Mouse (Mus musculus) kidney, adult 18-20 months (tissue): ENCODE data around the gene Ankrd44.

Source experiments
- DNase-seq: peaks from one replicate; pipeline ENCODE4 v3.0.0; 2021

The Ankrd44 gene

DNA sequence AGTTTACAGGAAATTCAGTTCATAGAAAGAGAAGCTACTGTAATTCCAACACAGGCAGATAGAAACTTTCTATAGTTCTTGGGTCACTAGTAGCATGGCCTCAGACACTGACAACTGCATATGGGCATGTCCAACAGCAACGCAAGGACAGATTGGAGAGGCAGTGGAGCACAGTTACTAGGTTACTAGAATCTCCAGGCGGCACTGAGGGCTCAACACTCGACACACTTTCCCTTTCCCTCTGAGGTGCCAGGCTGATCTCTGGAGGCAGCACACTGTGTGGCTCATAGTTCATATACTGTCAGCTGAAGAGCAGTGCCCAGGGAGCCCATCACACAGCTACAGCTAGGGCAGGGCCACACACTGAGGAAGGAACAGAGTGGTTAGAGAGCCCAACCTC, 118.4 kb downstream of the Ankrd44 start:
- DNase-seq: no peak

DNA sequence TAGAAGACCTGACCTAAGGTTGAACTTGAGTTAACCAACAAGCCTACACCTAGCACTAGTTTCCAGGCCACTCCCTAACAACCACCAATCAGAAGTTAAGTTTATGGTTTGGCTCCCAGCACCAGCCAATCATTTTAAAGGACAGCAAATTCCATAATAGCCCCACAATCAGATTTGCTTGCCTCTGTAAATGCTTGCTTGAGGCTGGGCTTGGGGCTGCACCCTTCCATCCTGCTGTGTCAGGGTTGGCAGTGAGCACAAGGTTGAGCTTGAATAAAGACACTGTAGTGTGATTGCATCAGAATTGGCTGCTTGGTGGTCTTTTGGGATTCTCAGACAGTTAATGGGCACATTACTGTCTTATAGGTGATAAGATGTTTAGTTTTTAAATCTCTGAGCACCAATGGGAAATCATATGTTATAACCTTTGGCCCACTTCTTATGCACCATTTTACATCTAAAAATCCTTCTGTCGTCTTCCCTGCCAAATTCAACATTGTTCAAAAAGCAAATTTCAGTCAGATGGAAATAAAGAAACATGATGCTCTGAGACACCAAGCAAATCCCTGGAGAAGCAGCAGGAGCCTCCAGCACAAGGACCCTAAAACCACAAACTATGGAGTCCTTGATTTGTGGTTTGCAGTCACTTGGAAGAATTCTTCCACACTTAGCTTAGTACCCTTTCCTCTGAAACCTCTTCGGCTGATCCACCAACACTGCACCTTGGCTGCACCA, 119.9 kb downstream of the Ankrd44 start:
- no peak for DNase-seq

DNA sequence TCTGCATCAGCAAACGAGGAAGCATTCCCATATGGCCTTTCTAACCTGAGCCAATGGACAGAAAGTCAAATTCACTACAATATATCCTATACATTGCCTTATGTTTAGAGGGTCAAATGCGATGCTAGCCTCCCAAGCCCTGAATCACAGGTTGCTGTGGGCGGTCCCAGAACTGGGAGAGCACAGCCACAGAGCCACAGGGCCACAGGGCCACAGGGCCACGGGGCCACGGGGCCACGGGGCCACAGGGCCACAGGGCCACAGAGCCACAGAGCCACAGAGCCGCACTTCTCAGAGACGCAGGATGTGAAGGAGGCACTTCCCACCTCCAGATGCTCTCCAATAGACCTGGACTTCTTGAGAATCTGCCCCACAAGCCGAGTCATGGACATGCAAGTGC, 121.8 kb downstream of the Ankrd44 start:
- no peak for DNase-seq

DNA sequence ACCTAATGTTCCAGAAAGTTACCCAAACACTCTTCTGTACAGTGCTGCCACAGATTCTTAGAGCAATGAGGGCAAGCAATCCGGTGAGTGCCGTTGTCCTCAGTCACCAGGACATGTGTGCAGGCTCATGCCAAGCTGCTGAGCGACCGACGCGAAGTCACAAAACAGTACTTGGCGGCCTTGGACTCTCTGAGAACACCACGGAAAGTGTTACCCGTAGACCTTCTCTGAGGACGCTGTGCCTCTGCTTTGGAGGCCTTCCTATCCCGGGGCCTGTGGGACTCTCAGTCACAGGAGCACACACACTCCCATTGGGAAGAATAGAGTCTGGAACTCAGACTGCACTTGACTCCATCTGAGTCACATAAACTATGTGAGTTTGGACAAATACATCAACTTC, 123.5 kb downstream of the Ankrd44 start:
- no peak for DNase-seq

DNA sequence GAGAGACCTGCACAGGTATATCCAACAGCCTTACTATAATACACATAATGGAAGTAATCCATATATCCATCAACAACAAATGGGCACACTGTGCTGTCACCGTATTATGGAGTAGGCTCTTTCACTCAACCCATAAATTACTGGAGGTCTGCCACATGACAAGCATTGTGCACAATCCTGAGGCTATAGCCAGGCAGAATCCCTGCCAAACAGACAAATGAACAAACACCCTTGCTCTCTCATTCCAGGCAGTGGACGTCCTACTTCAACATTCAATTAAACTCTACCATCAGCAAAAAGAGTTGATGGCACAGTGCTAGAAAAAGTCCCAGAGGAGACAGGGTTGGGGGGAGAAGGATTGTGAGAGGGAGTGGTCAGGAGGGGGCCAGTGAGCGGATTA, 124.9 kb downstream of the Ankrd44 start:
- DNase-seq: no peak

DNA sequence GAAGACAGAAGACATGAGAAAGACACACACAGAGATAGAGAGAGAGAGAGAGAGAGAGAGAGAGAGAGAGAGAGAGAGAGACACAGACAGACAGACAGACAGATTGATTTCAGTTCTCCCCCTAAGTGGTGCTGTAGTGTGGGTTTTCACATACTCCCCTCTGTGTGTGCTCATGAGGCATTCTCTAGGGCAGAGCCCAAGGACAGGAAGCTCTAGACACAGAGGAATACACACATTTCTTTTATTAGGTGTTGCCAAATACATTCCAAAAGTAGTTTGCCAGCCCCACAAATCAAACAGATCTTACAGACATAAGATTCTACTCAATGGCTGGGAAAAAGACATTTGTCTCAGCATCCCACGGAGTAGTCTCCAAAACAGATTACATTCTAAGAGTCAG, 126.8 kb downstream of the Ankrd44 start:
- DNase-seq: no peak

DNA sequence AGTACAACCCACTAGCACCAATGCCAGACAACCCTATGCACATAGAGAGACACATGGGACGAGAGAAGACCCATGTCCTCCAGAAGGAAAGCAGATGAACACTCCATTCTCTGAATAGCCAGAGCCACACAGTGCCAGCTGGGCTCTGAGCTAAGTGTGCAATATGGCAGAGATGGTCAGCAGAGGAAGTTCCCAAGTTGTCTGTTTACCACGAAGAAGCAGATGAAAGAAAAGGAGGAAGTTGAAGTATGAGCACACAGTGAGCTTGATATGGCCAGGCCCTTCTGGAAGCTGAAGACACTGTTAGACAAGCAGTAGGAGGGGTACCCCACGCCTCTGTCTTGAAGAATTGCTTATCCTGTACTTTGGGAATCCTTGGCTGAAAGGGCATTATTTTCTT, 127.8 kb downstream of the Ankrd44 start:
- no peak for DNase-seq

DNA sequence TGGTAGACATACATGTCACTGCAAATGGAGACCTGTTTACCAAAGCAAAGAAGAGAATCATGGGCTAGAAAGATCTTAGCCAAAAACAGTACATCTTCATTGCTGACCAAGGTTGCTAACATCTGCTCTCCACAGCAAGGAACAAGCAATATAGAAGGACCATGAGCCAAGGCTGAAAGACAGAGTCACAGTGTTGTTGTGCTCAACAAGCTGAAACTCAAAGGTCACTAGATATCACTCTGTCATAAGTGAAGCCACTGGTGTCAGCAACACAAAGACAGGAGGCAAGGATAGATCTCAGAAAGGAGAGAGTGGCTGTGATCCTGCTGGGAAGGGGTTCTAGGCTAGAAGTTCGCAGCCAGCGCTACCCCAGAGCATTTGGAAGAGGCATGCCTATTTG, 131.5 kb downstream of the Ankrd44 start:
- DNase-seq: no peak

DNA sequence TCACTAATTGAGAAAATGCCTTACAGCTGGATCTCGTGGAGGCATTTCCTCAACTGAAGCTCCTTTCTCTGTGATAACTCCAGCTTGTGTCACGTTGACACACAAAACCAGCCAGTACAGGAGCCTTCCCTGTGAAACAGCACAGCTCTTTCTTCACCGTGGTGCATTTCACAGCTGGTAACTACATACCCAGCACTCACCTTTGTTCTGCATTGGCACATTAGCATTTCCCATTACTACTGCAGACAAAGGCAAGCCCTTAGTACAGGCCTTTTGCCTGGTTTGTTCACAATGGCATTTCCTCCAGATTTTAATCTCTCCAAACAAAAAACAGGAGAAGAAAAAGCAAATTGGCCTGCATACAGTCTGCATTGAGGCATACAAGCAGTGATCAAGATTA, 134.8 kb downstream of the Ankrd44 start:
- no peak for DNase-seq

DNA sequence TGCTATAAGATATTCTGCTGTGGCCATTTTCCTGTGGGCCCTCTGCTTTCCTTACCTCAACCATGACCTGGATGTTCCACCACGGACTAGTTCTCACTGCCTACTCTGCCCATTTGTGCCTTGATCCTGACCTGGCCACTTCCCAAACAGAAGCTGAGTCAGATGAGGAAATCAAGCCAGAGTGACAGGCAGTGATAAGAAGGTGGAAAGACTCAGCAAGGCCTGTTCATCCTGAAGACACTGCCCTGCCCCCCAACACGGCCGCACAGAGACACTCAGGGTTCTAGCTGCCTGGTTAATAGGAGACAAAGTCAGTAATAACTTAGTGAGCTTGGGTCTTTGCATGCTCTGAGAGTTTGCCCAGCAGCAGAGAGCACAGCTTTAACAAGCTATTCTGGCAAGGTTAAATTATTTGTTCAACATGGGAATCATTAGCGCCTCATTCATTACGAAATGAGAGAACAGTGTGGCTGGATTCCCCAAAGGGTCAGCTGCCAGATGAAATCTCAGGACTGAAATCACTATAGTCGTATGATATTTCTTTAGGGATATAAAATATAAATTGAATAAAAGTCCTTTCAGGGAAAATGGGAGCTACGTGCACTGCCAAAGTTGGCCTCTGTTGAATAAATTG, 136.7 kb downstream of the Ankrd44 start:
- DNase-seq: no peak

DNA sequence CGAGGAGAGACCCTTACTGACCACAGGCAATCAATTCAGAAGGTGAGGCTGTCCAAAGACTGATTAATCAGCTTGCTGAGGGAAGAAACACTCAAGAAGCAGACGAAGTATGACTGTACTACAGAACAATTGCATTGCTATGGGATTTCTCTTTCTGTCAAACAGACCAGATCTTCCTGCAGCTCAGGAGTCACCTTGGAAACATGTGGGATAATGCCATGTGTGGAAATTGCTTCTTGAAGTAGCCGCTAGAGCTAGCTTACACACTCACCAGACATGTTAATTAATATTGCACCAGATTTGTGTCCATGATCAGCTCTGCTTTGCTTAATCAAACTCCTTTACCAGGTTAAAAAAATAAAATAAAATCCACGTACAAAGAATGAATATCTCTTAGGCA, 137.8 kb downstream of the Ankrd44 start:
- no peak for DNase-seq

DNA sequence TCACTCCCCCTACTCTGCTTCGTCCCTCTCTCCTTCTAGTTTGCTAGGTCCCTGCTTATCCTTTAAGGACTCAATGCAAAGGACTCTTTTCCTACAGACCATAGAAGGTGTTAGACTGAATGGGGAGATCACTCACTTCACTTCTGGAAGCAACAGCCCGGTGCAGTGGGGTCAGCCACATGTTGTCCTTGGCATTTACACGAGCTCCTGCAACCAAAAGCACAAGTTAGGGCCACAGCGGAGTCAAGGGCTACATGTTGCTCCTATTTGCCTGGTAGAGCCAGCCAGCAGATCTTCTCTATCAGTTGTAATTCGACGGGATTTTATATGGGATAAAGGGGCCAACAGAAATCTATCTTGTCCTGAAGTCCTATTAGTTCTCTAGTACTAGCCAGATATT, 148.0 kb downstream of the Ankrd44 start:
- no peak for DNase-seq

DNA sequence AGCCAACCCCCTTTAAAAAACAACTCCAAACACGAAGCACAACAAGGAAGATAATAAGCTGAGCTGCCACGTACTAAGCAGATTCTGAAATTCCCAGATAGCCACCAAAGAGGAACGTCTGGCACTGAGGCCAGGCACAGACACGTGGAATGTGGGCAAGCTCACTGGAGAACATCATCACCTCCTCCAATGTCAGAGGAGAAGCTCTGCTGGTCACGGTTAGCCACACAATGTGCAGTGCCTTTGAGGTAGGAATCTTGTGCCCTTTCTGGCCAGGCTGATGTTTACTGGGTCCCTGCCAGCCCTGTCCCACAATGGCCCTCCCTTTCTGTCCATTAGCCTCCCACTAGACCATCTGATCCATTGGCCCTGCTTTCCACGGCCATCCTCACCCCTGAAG, 149.1 kb downstream of the Ankrd44 start:
- no peak for DNase-seq

DNA sequence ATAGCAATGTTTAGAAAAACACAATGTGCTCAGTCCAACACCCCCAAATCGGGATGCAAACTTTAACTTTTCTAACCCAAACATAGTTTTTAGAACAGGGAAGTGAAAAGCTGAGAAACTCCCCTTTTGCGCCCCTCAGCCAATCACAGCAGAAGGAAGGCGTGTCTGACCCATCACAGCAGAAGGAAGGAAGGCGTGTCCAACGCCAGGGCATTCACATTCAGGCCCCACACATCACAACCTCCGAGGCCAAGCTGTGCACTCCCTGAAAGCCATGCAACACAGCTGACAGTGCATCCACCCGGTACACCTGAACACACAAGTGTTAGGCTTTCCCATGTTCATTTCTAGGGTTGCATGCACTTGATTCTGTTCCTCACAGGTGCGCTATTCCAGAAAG, 150.1 kb downstream of the Ankrd44 start:
- DNase-seq: no peak

DNA sequence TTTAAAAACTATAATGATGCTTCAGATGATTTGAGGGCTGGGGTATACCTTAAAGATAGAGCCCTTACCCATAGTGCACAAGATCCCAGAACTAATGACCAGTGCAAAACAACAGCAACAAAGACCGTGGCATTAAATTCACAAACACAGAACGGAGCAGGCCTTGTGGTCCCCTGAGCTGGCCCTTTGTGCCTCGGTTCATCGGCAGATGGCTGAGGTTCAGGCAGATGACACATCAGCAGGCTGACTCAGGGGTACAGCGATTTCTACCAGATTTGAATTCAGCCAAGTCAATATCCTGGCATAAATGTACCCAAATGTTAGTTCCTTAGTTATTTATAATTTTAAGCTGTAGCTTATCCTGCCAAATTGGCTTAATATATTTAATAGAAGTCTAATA, 153.3 kb downstream of the Ankrd44 start:
- no peak for DNase-seq

DNA sequence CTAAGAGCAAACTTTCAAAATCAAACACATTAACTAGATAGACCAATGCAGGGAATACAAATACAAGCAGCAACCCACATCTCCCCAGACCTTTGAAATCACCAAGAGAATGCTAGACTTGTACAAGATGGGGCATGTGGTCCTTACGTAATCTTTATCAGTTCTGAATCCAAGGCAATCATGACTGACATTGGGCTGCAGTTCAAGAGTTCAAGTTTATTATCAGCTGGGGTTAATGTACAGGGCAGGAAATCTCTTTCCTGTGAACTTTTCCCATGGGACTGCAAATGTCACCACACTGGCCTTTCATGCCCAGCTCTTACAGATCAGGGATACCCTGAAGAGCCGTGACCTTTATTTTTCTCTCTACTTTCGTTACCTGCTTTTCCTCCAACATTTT, 154.7 kb downstream of the Ankrd44 start:
- DNase-seq: no peak

DNA sequence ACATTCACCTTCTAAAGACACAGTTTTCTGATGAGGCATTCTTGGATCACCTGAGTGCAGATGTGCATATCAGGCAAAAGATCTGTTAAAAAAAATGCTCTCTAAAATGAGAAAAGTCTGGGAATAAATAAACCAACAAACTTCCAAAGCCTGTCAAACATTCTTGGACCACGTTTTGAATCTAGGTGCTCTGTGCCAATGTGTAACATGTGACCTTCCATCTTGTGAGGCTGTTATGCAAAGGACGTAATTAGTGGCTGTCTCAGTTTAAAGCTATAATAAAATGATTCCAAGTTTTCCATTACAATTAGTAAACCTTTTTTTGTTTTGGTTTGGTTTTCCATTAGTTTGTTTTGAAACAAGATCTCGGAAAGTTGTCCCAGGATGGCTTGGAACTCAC, 159.0 kb downstream of the Ankrd44 start:
- DNase-seq: no peak

DNA sequence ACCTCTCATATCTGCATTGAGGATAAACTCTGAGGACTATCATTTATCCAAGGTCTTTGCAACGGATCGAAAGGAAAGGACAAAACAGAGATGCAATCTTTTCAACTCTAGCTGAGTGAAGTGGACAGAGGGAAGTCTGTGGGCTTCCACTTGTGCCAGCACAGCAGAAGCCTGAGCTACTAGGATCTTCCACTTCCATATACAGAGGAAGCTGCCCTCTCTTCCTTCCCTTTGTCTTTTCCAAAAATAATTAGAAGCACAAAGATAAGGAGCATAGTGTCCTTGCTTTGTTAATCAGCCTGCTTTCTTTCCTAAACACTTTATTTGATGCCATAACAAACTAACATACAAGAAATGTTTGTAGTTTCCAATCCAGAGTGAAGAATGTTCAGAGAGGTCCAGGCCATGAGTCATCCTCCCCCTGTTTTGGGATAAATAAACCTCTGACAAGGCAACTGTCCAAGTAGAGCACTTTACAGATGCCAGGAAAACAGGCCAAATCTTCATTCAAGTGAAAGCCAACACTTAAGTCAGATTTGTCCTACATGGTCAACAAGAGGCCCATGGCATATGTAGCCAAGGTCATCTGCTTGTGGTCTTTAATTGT, 160.5 kb downstream of the Ankrd44 start:
- no peak for DNase-seq

DNA sequence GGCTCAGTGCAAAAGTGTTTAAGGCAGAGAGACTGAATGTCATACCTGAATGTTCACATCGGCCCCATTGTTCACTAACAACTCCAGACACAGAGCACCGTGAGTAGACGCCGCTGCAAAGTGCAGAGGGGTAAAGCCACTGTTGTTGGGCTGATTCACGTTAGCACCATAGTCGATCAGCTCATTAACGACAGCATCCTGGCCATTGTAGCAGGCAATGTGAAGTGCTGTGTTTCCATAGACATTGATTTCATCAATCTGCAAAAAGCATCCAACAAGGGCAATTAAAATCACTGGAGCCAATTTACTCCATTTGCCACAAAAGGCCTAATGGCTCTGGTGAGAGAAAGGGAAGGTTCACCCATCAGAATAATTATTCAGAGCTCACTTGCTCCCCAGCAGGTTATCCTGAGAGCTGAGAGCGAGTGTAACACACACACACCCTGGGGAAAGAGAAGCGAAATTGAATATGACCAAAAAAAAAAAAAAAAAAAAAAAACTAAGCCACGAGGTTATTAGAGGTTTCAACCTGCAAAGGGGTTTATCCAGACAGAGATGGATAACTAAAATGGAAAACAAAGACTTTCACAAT, 163.9 kb downstream of the Ankrd44 start:
- no peak for DNase-seq

DNA sequence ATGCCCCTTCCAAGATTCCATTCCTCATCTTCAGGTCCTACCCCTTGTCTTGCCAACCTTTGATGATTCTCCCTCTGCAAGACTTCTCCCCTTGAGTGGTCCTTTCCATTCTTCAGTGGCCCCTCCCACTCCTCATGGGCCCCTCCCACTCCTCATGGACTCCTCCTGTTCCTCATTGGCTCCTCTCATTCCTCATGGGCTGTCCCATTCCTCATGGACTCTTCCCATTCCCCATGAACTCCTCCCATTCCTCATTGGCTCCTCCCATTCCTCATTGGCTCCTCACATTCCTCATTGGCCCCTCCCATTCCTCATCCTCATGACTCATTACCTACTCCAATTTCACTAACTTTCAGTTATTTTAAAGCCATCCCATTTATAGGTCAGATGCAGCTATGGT, 166.3 kb downstream of the Ankrd44 start:
- DNase-seq: no peak

DNA sequence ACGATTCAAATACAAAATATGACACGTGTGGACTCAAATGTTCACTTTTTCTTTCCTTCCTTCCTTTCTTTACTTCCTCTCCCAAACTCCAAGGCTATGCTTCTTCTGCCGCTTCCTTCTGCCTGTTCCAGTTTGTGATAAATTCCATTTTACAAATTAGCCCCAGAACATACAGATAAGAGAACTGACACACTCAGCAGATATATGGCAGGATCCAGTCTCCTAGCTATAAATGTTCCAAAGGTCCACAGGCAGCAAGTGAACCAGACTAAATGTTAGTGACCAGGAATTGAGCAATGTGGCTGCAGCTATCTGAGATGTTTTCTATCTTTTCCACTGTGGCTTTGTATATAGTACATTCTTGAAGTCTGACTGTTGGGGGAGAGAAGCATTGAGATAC, 168.9 kb downstream of the Ankrd44 start:
- DNase-seq: no peak

DNA sequence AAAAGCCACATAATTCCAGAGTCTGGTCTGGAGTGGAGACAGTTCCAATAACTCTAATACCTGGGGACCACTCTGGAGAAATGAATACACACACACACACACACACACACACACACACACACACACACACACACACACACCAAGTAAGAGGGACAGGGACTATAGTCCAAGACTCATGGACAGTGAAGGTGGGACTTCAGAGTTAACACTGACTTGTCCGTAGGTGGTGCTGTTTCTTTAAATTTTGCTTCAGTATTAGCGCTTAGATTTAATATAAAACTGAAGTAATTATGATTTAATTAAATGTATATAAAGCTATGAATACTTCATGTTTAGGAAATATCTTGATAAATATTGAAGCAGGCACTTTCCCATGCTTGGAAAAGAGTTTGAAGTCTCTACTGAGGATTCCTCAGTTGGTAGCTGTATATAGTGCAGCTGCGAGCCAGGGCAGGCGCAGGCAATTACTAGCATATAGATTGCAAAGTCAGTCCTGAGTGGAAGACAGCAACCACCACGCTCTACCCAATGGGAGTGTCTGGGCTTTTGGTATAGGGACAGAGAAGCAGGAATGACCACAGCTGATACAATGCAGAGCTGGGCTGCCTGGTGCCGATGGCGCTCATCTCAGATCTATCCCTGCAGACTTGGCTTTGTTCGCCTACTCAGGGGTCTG, 170.4 kb downstream of the Ankrd44 start:
- no peak for DNase-seq

DNA sequence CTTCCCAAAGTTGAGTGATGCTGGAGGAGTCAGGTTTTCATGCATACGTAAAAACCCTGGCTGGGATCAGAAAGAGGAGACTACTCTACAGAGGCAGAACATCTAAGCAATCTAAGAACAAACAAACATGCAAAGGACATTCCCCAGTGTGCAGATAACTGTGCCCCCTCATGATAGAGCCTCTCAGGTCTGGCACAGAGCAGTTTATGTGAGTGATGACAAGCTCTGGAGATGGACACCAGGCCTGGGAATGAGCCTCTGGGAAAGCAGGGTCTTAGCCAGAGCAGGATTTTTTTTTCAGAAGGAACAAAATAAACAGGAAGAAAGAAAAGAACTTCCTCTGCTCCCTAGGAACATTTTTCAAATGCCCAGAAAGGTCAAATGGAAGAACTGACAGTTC, 176.2 kb downstream of the Ankrd44 start:
- DNase-seq: peak; percentile 19

DNA sequence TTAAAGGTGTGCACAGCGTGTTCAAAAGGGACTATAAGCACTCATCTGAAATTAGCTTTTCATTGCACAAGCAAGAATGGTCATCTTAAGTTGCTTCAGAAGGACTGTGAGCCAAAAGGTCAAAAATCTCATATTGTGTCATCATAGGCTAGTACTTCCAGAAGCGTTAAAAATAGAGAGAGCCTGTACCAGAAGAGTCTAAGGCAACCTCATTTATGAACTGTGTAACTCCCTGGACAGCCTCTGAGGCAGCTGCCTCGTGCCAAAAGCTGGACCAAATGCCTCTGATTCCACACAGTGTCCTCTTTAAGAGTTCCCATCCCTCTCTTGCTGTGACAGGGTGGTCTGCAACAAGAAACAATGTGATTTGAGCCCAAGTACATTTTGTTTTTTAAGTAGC, 176.7 kb downstream of the Ankrd44 start:
- DNase-seq: no peak
